Mouse (Mus musculus) C2C12 (cell line): ENCODE measurements at regions not wholly inside any gene's neighbourhood (a gene's known extent, or its start where the extent isn't known, plus 50 kb on each side); places are given as distances from the start of the nearest gene placed in this dataset.

Experiments
- CTCF ChIP-seq: IDR thresholded peaks from one replicate; pipeline ENCODE4 v1.5.1; 2011; ENCODE audit not compliant: control insufficient read depth, insufficient read depth, insufficient read length
- MAX ChIP-seq: IDR thresholded peaks from one replicate; pipeline ENCODE4 v1.6.1; 2011; ENCODE audit warnings: mild to moderate bottlenecking, control low read depth
- USF1 ChIP-seq: IDR thresholded peaks from one replicate; pipeline ENCODE4 v1.6.1; 2011; ENCODE audit warnings: low read depth, mild to moderate bottlenecking, control low read depth, moderate library complexity

DNA sequence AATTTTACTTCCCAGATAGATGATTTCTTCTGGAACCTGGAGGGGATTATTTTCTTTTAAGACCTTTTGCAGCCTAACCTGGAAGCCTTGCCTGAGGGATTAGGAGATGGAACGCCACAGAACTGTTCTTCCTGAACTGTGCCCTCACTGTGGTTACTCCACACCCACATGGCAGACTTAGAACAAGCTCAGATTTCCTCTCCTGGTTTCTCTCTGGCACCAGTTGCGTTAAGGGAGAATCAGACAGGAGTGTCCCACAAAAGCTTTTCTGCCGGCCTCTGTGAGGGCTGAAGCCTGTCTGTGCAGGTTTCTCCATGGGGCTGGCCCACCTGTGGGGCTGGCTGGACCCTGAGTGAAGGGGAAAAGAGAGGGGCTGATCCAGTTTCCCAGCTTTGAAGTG, 500.1 kb upstream of the Btbd3 start:
- TF ChIP-seq CTCF (no peak), MAX (no peak), USF1 (no peak)
